Mouse (Mus musculus) intestine, postnatal 0 days (tissue): ENCODE measurements at regions not wholly inside any gene's neighbourhood (a gene's known extent, or its start where the extent isn't known, plus 50 kb on each side); places are given as distances from the start of the nearest gene placed in this dataset.

Experiments
- ATAC-seq: fragments of 200-750 bp; cut with Nextera tagmentation; 2 replicates; pipeline ENCODE4 v1.8.0; 2017; ENCODE audit warnings: mild to moderate bottlenecking, moderate TSS enrichment, moderate library complexity
- H3K27ac ChIP-seq: fragments of 300-500 bp; sonication (generic); 2 replicates; pipeline ENCODE4 v1.5.1; 2014; ENCODE audit warnings: mild to moderate bottlenecking, low read depth, low read length, moderate library complexity
- H3K27me3 ChIP-seq: fragments of 300-500 bp; sonication (generic); replicated peaks from 2 replicates; pipeline ENCODE4 v1.6.1; 2014; ENCODE audit warnings: low read length, mixed read lengths; ENCODE audit not compliant: control insufficient read depth, insufficient read depth
- H3K36me3 ChIP-seq: fragments of 300-500 bp; sonication (generic); 2 replicates; pipeline ENCODE4 v1.6.1; 2014; ENCODE audit warnings: mild to moderate bottlenecking, moderate library complexity; ENCODE audit not compliant: control insufficient read depth, insufficient read depth
- H3K4me1 ChIP-seq: fragments of 300-500 bp; sonication (generic); replicated peaks from 2 replicates; pipeline ENCODE4 v1.6.1; 2014; ENCODE audit warnings: antibody characterized with exemption, low read length, mixed read lengths; ENCODE audit not compliant: control insufficient read depth, insufficient read depth
- H3K4me2 ChIP-seq: fragments of 300-500 bp; sonication (generic); replicated peaks from 2 replicates; pipeline ENCODE4 v1.6.1; 2014; ENCODE audit warnings: low read depth, mild to moderate bottlenecking, moderate library complexity
- H3K4me3 ChIP-seq: fragments of 300-500 bp; sonication (generic); 2 replicates; pipeline ENCODE4 v1.5.1; 2014; ENCODE audit warnings: low read depth, low read length
- H3K9ac ChIP-seq: fragments of 300-500 bp; sonication (generic); 2 replicates; pipeline ENCODE4 v1.6.1; 2014; ENCODE audit warnings: mild to moderate bottlenecking, low read depth, low read length
- H3K9me3 ChIP-seq: fragments of 300-500 bp; sonication (generic); 2 replicates; pipeline ENCODE4 v1.6.1; 2016; ENCODE audit warnings: mixed run types; ENCODE audit not compliant: control insufficient read depth
- CTCF ChIP-seq: sonication (generic); IDR thresholded peaks from 2 replicates; pipeline ENCODE4 v1.5.1; 2016; ENCODE audit warnings: low read depth, mild to moderate bottlenecking, control low read depth, antibody characterized with exemption, moderate library complexity
- WGBS: fragments of 180-500 bp; shearing (Covaris S2); extraction: QIAGEN DNeasy Blood & Tissue Kit; methylation state at CpG from one replicate; pipeline ENCODE4 v1.1.7; 2014; 5-methylcytosine and 5-hydroxymethylcytosine counted together

DNA sequence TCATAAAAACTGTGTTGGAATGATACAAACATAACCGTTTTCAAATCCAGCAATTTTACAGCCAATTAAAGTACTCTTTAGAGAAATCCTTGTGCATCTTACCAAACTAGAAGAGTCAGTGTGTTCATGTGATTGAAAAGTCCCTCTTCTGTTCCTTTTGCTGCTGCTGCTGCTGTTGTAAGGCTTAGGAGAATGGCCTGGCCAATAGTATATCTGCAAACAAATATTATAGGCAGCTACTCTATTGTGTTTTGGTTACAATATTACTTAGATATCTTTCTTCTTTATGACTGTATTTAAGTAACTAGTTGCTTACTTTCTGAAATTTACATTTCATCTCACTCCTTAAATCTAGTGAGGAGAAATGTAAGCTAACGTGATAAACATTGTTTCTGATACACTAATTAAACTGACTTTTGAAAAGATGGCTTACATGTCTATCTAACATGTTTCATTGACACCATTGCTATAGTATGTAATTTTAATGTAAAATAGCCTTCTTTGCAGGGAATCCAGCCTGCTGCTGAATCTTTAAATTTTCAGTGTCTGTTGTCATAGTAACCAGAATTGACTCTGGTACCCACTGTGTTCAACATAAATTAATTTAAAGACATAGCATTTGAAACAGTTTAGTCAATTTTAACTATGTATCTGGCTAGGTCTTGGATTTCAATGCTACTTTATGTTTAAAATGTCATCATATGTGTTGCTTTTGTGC, 139.7 kb upstream of the Slco6d1 start:
- Histone ChIP-seq H3K9ac (no peak overlapping the region), H3K9me3 (no peaks in the 10 kb centered on the region), H3K4me2 (no peak overlapping the region), H3K4me1 (no peaks in the 10 kb centered on the region), H3K27me3 (no peaks in the 10 kb centered on the region), H3K36me3 (no peaks in the 10 kb centered on the region), H3K4me3 (no peak overlapping the region), H3K27ac (no peak overlapping the region)
- TF ChIP-seq CTCF: no peak
- no peak for ATAC-seq
- 69% methylated on average over 2 of the region's 2 CpGs for WGBS

DNA sequence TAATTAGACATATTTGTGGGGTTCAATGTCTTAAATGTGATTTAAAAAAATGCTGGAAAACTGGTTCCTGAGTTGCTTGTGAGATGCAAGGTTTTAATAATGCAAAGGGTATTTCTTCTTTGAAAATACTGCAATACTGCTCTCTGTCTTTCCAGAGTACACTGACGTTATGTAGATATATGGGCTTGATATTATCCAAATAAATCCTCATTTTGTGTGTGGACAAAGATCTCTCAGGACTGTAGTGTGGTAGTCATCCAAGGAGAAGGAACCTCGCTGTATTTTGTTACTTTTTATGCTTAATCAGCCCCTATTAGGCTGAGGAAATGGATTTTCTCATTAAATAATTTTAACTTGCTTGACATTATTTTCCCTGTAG, 139.2 kb upstream of the Slco6d1 start:
- Histone ChIP-seq H3K27ac (no peak overlapping the region), H3K36me3 (no peaks in the 10 kb centered on the region), H3K9me3 (no peaks in the 10 kb centered on the region), H3K9ac (no peak overlapping the region), H3K4me3 (no peak overlapping the region), H3K4me1 (no peaks in the 10 kb centered on the region), H3K27me3 (no peaks in the 10 kb centered on the region), H3K4me2 (no peak overlapping the region)
- no peak for TF ChIP-seq CTCF
- ATAC-seq: no peak
- WGBS: 76% methylated on average over 2 of the region's 2 CpGs

DNA sequence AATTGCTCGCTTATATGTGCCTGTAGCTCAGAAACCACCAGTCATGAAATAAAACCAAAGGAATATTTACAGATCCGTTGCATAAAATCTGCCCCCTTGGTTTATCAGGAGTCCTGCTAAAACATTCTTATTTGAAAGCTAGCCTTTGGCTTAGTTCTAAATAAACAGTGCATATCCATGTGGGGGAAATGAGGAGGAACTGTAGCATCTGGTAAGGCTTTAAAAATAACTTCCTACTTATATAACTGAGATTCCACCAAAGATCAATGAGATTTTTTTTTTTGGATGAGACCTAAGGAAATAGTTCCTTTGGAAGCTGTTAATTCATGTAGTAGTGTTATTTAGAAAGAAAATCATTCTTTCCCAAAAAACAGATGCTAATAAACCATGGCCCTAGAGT, 117.8 kb upstream of the Slco6d1 start:
- no peak for TF ChIP-seq CTCF
- H3K27ac ChIP-seq: no peak overlapping the region
- no peak overlapping the region for H3K4me3 ChIP-seq
- ATAC-seq: no peak
- no peak overlapping the region for H3K9ac ChIP-seq
- 77% methylated on average over 2 of the region's 2 CpGs for WGBS
- H3K9me3 ChIP-seq: no peaks in the 10 kb centered on the region
- no peaks in the 10 kb centered on the region for H3K4me1 ChIP-seq
- H3K36me3 ChIP-seq: no peaks in the 10 kb centered on the region
- H3K27me3 ChIP-seq: no peaks in the 10 kb centered on the region
- H3K4me2 ChIP-seq: no peak overlapping the region

DNA sequence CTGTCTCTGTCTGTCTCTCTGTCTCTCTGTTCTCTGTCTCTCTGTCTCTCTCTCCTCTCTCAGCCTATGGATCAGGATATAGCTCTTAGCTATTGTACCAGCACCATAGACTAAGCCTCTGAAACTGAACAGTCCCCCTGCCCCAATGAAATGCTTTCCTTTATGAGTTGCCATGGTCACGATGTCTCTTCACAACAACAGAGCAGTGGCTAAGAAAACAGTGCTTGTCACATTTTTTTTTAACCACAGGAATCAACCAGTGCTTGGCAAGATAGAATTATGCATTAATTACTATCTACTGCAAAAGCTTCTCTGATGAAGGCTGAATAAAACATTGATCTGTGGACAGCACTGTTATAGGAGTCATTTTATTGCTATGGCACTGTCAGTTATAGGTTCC, 114.6 kb upstream of the Slco6d1 start:
- Histone ChIP-seq H3K4me1 (no peaks in the 10 kb centered on the region), H3K27me3 (no peaks in the 10 kb centered on the region), H3K4me2 (no peak overlapping the region), H3K36me3 (no peaks in the 10 kb centered on the region), H3K4me3 (no peak overlapping the region), H3K27ac (no peak overlapping the region), H3K9me3 (no peaks in the 10 kb centered on the region), H3K9ac (no peak overlapping the region)
- TF ChIP-seq CTCF: no peak
- WGBS: 93% methylated on average over 1 of the region's 1 CpGs
- no peak for ATAC-seq

DNA sequence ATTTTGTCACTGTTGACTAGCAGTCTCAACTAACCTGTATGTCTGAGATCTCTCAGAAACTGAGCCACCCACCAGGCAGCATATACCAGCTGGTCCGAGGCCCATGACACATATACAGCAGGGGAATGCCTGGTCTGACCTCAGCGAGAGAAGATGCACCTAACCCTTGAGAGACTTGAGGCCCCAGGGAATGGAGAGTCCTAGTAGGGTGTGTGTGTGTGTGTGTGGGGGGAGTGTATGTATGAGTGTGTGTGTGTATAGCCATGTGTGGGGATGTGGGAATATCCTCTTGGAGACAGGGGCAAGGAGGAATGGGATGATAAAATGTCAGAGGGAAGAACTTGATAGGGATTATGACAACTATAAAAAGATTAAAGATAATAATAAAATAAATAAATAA, 113.4 kb upstream of the Slco6d1 start:
- no peak for TF ChIP-seq CTCF
- no peaks in the 10 kb centered on the region for H3K36me3 ChIP-seq
- no peak overlapping the region for H3K9ac ChIP-seq
- 86% methylated on average over 2 of the region's 2 CpGs for WGBS
- H3K9me3 ChIP-seq: no peaks in the 10 kb centered on the region
- no peak for ATAC-seq
- no peak overlapping the region for H3K4me2 ChIP-seq
- H3K4me3 ChIP-seq: no peak overlapping the region
- H3K27me3 ChIP-seq: no peaks in the 10 kb centered on the region
- no peak overlapping the region for H3K27ac ChIP-seq
- H3K4me1 ChIP-seq: no peaks in the 10 kb centered on the region

DNA sequence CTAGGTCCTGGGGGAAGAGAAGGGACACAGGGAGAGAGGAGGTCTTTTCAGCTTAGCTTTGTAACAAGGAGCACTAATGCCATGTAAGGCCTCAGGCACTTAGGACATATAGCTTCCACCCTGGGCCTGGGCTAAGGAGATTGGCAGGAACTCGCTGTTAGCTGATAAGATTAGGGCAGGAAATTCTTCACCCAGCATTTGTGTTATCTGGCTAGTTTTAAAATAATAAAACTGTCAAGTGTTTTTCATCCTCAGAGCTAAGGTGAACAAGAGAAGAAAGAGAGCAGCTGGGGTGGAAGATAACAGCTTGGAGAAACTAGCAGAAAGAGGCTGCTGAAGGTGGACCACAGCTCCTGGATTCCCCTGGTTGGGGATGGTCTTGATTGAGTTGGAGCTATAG, 111.0 kb upstream of the Slco6d1 start:
- H3K27ac ChIP-seq: no peak overlapping the region
- no peaks in the 10 kb centered on the region for H3K27me3 ChIP-seq
- no peaks in the 10 kb centered on the region for H3K4me1 ChIP-seq
- H3K9me3 ChIP-seq: no peaks in the 10 kb centered on the region
- H3K9ac ChIP-seq: no peak overlapping the region
- H3K4me3 ChIP-seq: no peak overlapping the region
- TF ChIP-seq CTCF: no peak
- H3K36me3 ChIP-seq: no peaks in the 10 kb centered on the region
- 24% methylated on average over 1 of the region's 1 CpGs for WGBS
- H3K4me2 ChIP-seq: no peak overlapping the region
- ATAC-seq: no peak

DNA sequence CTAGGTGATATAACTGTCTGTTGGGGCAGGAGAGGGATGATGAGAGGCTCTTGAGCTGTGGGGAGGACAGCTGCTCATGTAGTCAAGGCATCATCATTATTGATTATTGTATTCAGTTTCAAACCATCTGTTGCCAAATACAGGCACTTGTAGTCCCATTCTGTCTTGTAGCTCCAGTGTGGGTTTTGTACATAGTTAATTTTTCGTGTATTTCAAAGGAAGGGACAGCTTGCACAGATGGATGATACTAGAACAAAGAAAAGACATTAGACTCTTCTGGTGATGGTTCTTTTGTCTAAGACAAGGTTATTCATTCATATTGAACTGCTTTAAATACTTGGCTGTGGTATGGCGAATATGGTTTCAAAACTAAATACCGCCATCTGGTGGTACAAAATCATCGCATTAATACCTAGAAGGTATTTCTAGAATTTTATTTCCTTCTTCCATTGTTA, 70.8 kb upstream of the Slco6d1 start:
- Histone ChIP-seq H3K4me3 (no peak overlapping the region), H3K27me3 (no peaks in the 10 kb centered on the region), H3K9ac (no peak overlapping the region), H3K4me2 (no peak overlapping the region), H3K36me3 (no peaks in the 10 kb centered on the region), H3K4me1 (no peaks in the 10 kb centered on the region), H3K9me3 (no peaks in the 10 kb centered on the region), H3K27ac (no peak overlapping the region)
- peak; percentile 71 for TF ChIP-seq CTCF
- 28% methylated on average over 4 of the region's 4 CpGs for WGBS
- peak; percentile 79 for ATAC-seq
